Mouse (Mus musculus) forebrain, embryonic 13.5 days (tissue): ENCODE measurements at regions not wholly inside any gene's neighbourhood (a gene's known extent, or its start where the extent isn't known, plus 50 kb on each side); places are given as distances from the start of the nearest gene placed in this dataset.
"Not testable (repeated sequence)": the region's sequence is repeated elsewhere in the genome, so short reads cannot be mapped to it uniquely, and the experiment has no call there.

Source experiments
- ATAC-seq: fragments of 200-750 bp; cut with Nextera tagmentation; 2 replicates; pipeline ENCODE4 v1.8.0; 2017
- H3K27ac ChIP-seq: fragments of 300-500 bp; sonication (generic); 2 replicates; pipeline ENCODE4 v1.5.1; 2015; ENCODE audit warnings: inconsistent platforms, mild to moderate bottlenecking, moderate library complexity
- H3K27me3 ChIP-seq: fragments of 300-500 bp; sonication (generic); 2 replicates; pipeline ENCODE4 v1.6.1; 2015; ENCODE audit warnings: mild to moderate bottlenecking, inconsistent platforms
- H3K36me3 ChIP-seq: fragments of 300-500 bp; sonication (generic); 2 replicates; pipeline ENCODE4 v1.6.1; 2015; ENCODE audit warnings: mild to moderate bottlenecking, inconsistent platforms; ENCODE audit not compliant: poor library complexity, severe bottlenecking
- H3K4me1 ChIP-seq: fragments of 300-500 bp; sonication (generic); 2 replicates; pipeline ENCODE4 v1.6.1; 2015; ENCODE audit warnings: inconsistent platforms
- H3K4me2 ChIP-seq: fragments of 300-500 bp; sonication (generic); 2 replicates; pipeline ENCODE4 v1.6.1; 2015; ENCODE audit warnings: inconsistent platforms, mild to moderate bottlenecking, moderate library complexity
- H3K4me3 ChIP-seq: fragments of 300-500 bp; sonication (generic); 2 replicates; pipeline ENCODE4 v1.5.1; 2015; ENCODE audit warnings: mild to moderate bottlenecking, inconsistent platforms
- H3K9ac ChIP-seq: fragments of 300-500 bp; sonication (generic); 2 replicates; pipeline ENCODE4 v1.6.1; 2015; ENCODE audit warnings: mild to moderate bottlenecking, inconsistent platforms
- H3K9me3 ChIP-seq: fragments of 300-500 bp; sonication (generic); replicated peaks from 2 replicates; pipeline ENCODE4 v1.6.1; 2016; ENCODE audit warnings: inconsistent platforms
- WGBS: fragments of 180-500 bp; shearing (Covaris S2); methylation state at CpG from one replicate; pipeline ENCODE4 v1.1.7; 2015; 5-methylcytosine and 5-hydroxymethylcytosine counted together

GRCm38 (mm10) chr13:102014514-102014913 lies 246.5 kb upstream of the Pik3r1 start:
- no peaks in the 10 kb centered on the region for H3K36me3 ChIP-seq
- no peaks in the 10 kb centered on the region for H3K27me3 ChIP-seq
- H3K4me1 ChIP-seq = no peaks in the 10 kb centered on the region
- H3K9me3 ChIP-seq = no peaks in the 10 kb centered on the region
- no peak overlapping the region for H3K27ac ChIP-seq
- WGBS = 89% methylated on average over 2 of the region's 2 CpGs
- no peak overlapping the region for H3K4me3 ChIP-seq
- H3K9ac ChIP-seq = no peak overlapping the region
- H3K4me2 ChIP-seq = no peak overlapping the region
- ATAC-seq = no peak

- Histone ChIP-seq H3K9me3 (no peaks in the 10 kb centered on the region), H3K9ac (no peak overlapping the region), H3K4me1 (no peaks in the 10 kb centered on the region), H3K27me3 (no peaks in the 10 kb centered on the region), H3K4me2 (no peak overlapping the region), H3K27ac (no peak overlapping the region), H3K4me3 (no peak overlapping the region), H3K36me3 (no peaks in the 10 kb centered on the region)
- no peak for ATAC-seq
- WGBS = 81% methylated on average over 3 of the region's 3 CpGs
Measured at GRCm38 (mm10) chr13:102014958-102015357, 246.9 kb upstream of the Pik3r1 start.

- WGBS = 84% methylated on average over 5 of the region's 5 CpGs
- Histone ChIP-seq H3K27ac (no peak overlapping the region), H3K36me3 (no peaks in the 10 kb centered on the region), H3K4me3 (no peak overlapping the region), H3K4me2 (no peak overlapping the region), H3K9me3 (no peaks in the 10 kb centered on the region), H3K27me3 (no peaks in the 10 kb centered on the region), H3K4me1 (no peaks in the 10 kb centered on the region), H3K9ac (no peak overlapping the region)
- ATAC-seq = no peak
Measured at GRCm38 (mm10) chr13:102016518-102016917, 248.5 kb upstream of the Pik3r1 start.

GRCm38 (mm10) chr13:102022273-102022672 lies 254.3 kb upstream of the Pik3r1 start:
- WGBS = 84% methylated on average over 1 of the region's 1 CpGs
- no peak for ATAC-seq
- H3K4me3 ChIP-seq = no peak overlapping the region
- no peaks in the 10 kb centered on the region for H3K27me3 ChIP-seq
- no peak overlapping the region for H3K27ac ChIP-seq
- no peak overlapping the region for H3K9ac ChIP-seq
- no peak overlapping the region for H3K4me2 ChIP-seq
- H3K36me3 ChIP-seq = no peaks in the 10 kb centered on the region
- no peaks in the 10 kb centered on the region for H3K9me3 ChIP-seq
- H3K4me1 ChIP-seq = no peaks in the 10 kb centered on the region

GRCm38 (mm10) chr13:102022757-102023156 lies 254.7 kb upstream of the Pik3r1 start:
- no peak for ATAC-seq
- H3K36me3 ChIP-seq = no peaks in the 10 kb centered on the region
- 86% methylated on average over 4 of the region's 4 CpGs for whole genome bisulfite sequencing

GRCm38 (mm10) chr13:102023624-102024023 lies 255.6 kb upstream of the Pik3r1 start:
- WGBS = 98% methylated on average over 1 of the region's 1 CpGs

More at GRCm38 (mm10) chr13:102022757-102023156, 254.7 kb upstream of the Pik3r1 start:
- Histone ChIP-seq H3K27me3 (no peaks in the 10 kb centered on the region), H3K9ac (no peak overlapping the region), H3K4me2 (no peak overlapping the region), H3K9me3 (no peaks in the 10 kb centered on the region), H3K4me3 (no peak overlapping the region), H3K27ac (no peak overlapping the region), H3K4me1 (no peaks in the 10 kb centered on the region)

GRCm38 (mm10) chr13:102025138-102025537 lies 257.1 kb upstream of the Pik3r1 start:
- Histone ChIP-seq H3K9ac (no peak overlapping the region), H3K27me3 (no peaks in the 10 kb centered on the region), H3K4me1 (no peaks in the 10 kb centered on the region), H3K4me3 (no peak overlapping the region), H3K27ac (no peak overlapping the region), H3K36me3 (no peaks in the 10 kb centered on the region), H3K4me2 (no peak overlapping the region), H3K9me3 (no peaks in the 10 kb centered on the region)
- 79% methylated on average over 3 of the region's 3 CpGs for WGBS
- ATAC-seq = no peak

More at GRCm38 (mm10) chr13:102023624-102024023, 255.6 kb upstream of the Pik3r1 start:
- H3K4me3 ChIP-seq = no peak overlapping the region
- H3K27ac ChIP-seq = no peak overlapping the region
- no peaks in the 10 kb centered on the region for H3K36me3 ChIP-seq
- H3K4me2 ChIP-seq = no peak overlapping the region
- H3K9ac ChIP-seq = no peak overlapping the region
- H3K4me1 ChIP-seq = no peaks in the 10 kb centered on the region
- no peaks in the 10 kb centered on the region for H3K27me3 ChIP-seq
- H3K9me3 ChIP-seq = no peaks in the 10 kb centered on the region
- no peak for ATAC-seq

GRCm38 (mm10) chr13:102025547-102025946 lies 257.5 kb upstream of the Pik3r1 start:
- 86% methylated on average over 2 of the region's 2 CpGs for WGBS
- not testable (repeated sequence) for H3K27me3 ChIP-seq, H3K36me3 ChIP-seq, H3K9me3 ChIP-seq, H3K4me1 ChIP-seq, H3K9ac ChIP-seq, H3K4me3 ChIP-seq, ATAC-seq, H3K4me2 ChIP-seq, H3K27ac ChIP-seq

GRCm38 (mm10) chr13:102031416-102031815 lies 263.4 kb upstream of the Pik3r1 start:
- Histone ChIP-seq H3K4me2 (no peak overlapping the region), H3K27ac (no peak overlapping the region), H3K27me3 (no peaks in the 10 kb centered on the region), H3K9me3 (no peaks in the 10 kb centered on the region), H3K36me3 (no peaks in the 10 kb centered on the region), H3K9ac (no peak overlapping the region), H3K4me1 (no peaks in the 10 kb centered on the region), H3K4me3 (no peak overlapping the region)
- no peak for ATAC-seq
- 84% methylated on average over 4 of the region's 4 CpGs for WGBS

GRCm38 (mm10) chr13:102034484-102034883 lies 266.5 kb upstream of the Pik3r1 start:
- no peak overlapping the region for H3K27ac ChIP-seq
- H3K9ac ChIP-seq = no peak overlapping the region
- H3K27me3 ChIP-seq = no peaks in the 10 kb centered on the region
- no peaks in the 10 kb centered on the region for H3K9me3 ChIP-seq
- no peaks in the 10 kb centered on the region for H3K4me1 ChIP-seq
- no peak overlapping the region for H3K4me2 ChIP-seq
- 41% methylated on average over 4 of the region's 4 CpGs for WGBS
- H3K36me3 ChIP-seq = no peaks in the 10 kb centered on the region
- no peak for ATAC-seq
- H3K4me3 ChIP-seq = no peak overlapping the region

GRCm38 (mm10) chr13:102036001-102036400 lies 268.0 kb upstream of the Pik3r1 start:
- no peaks in the 10 kb centered on the region for H3K4me1 ChIP-seq
- no peaks in the 10 kb centered on the region for H3K36me3 ChIP-seq
- H3K4me3 ChIP-seq = no peak overlapping the region
- no peak overlapping the region for H3K4me2 ChIP-seq
- 77% methylated on average over 5 of the region's 5 CpGs for WGBS
- H3K27me3 ChIP-seq = no peaks in the 10 kb centered on the region
- no peak for ATAC-seq
- H3K9ac ChIP-seq = no peak overlapping the region
- no peak overlapping the region for H3K27ac ChIP-seq
- no peaks in the 10 kb centered on the region for H3K9me3 ChIP-seq

GRCm38 (mm10) chr13:102036819-102037624 lies 269.0 kb upstream of the Pik3r1 start:
- H3K4me3 ChIP-seq = no peak overlapping the region
- H3K9ac ChIP-seq = no peak overlapping the region
- H3K36me3 ChIP-seq = no peaks in the 10 kb centered on the region
- H3K27ac ChIP-seq = no peak overlapping the region
- no peak for ATAC-seq
- no peak overlapping the region for H3K4me2 ChIP-seq
- no peaks in the 10 kb centered on the region for H3K9me3 ChIP-seq
- no peaks in the 10 kb centered on the region for H3K4me1 ChIP-seq
- no peaks in the 10 kb centered on the region for H3K27me3 ChIP-seq
- 81% methylated on average over 7 of the region's 7 CpGs for WGBS

GRCm38 (mm10) chr13:102060213-102060612 lies 292.2 kb upstream of the Pik3r1 start:
- no peaks in the 10 kb centered on the region for H3K4me1 ChIP-seq
- no peak overlapping the region for H3K4me3 ChIP-seq
- H3K36me3 ChIP-seq = no peaks in the 10 kb centered on the region
- H3K9ac ChIP-seq = no peak overlapping the region
- no peak overlapping the region for H3K27ac ChIP-seq
- WGBS = 93% methylated on average over 3 of the region's 3 CpGs
- no peak for ATAC-seq
- H3K4me2 ChIP-seq = no peak overlapping the region
- H3K27me3 ChIP-seq = no peaks in the 10 kb centered on the region
- no peaks in the 10 kb centered on the region for H3K9me3 ChIP-seq
